Mouse (Mus musculus): ENCODE measurements around the gene Gemin8.

Gene Gemin8

DNA sequence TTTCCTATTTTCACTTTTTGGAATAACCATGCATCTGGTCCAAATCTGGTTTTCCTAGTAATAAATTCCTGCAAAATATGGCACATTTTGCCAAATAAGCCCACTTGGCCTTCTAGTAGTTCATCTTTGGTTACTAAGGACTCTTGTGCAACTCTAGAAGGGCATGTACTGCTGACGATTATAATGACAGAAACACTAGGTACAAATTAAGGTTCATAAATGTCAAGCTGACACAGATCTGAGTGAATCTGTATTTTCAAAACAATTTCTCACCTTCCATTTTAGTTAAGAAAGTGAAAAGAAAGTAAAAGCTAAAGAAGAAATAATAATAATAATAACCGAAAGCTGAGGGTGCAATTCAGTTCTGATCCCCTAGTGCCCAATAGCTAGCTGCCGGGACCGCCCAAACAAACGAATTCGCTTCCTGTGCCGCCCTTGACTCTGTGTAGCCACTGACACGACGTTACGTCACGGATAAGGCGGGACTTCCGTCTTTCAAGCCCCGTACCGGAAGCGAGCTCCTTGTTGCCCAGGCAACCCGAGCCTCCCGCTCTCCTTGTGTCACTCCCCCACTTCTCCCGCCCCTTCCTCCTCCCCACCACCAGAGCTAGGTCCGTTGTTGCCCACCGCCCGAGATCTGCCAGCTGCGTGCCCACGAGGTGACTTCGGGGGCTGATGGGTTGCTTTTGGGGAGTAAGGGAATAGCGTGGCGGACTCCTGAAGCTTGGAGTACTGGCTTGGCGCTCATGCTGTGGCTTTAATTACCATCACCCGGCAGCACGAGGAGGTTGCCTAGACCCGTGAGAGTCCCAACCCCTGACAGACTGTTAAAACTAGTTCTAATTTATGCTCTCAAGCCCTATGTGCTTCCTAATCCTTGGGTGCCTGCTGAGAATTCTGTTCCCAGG lies at the start of gene Gemin8:
Gene Gemin8, plus strand, starts transcription at position 563 of the 908 bp plus-strand sequence.
- peak; percentile 97 for DNase-seq

GRCm38 (mm10) chrX:166147158-166147846 lies 23.0 kb upstream of the Gemin8 start:
- peak; percentile 54 to 56 for DNase-seq

DNA sequence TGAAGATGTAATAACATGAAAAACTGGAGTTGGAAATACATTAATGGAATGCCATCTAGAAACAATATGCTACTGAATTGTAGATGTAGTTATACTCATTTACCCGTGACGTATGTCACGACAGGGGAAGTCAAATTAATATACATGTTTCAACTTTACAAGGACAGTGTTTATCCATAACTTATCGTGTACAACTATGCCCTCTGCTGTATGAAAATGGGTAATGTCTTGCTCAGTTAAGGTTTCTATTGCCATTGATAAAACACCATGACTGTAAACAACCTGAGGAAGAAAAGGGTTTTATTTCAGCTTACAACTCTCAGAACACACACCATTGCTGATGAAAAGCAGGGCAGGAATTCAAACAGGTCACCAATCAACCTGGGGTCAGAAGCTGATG lies 7.5 kb upstream of the Gemin8 start:
- peak in 1 of 2 experiments; percentile 28 for DNase-seq

DNA sequence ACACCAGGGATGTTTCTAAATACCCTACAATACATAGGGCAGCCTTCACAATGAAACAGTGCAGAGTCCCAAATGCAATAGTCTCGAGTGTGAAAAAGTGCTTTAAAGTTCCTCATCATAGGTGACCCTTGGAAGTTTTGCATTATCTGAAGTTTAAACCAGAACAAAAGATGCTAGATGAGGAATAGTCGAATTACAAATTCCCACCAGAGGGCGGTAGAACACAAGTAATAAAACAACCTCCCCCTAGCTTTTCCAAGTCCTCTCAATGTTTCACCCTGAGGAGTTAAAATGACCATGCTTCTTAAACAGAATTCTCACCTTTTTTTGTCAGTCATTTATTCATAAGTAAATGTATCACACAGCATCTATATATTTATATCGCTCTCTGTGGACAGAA lies 2.9 kb upstream of the Gemin8 start:
- DNase-seq: peak; percentile 61 to 70

- no peak for DNase-seq
These were observed 2.3 kb upstream of the Gemin8 start for GRCm38 (mm10) chrX:166167923-166168322.

DNA sequence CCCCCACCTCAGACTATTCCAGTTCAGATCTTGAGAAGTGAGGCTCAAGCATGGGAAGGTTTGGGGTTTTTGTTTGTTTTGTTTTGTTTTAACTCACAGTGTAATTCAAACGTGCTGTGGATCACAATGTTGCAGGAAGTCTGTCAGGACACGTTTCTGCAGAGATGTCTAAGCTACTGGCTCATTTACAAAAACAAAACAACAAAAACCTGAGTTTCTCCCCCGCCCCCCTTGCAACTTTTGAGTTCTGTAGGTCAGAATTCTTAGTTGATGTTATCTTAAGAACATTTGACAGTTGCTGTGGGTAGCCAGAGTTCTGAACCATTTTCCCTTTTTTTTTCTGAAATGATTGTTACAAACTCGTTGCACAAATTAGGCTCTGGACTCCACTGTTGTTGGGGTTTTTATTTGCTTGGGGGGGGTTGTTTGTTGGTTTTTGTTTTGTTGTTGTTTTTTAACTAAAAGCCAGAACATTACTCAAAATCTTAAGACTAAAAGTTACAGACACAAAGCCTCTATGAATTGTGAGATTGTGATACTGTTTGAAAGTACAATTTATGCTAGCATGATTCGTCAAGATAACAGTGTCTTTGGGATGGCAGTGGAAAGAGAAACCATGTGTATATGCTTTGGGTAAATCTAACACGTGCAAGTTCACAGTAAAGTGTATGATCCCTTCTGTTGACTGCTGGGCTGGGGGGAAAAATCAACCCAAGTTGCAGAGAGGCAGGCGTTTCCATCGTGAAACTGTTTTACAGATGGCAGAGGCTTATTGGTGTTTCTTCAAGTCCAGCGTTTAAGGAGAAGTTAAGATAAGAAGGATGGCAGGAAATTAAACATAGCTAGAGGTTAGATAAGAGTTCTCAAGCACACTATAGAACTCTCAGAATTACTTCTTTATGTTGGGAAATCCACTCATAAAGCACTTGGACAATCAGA lies 815 bp downstream of the Gemin8 start:
- DNase-seq: no peak

GRCm38 (mm10) chrX:166172041-166172440 lies 1.8 kb downstream of the Gemin8 start:
- DNase-seq: no peak

DNA sequence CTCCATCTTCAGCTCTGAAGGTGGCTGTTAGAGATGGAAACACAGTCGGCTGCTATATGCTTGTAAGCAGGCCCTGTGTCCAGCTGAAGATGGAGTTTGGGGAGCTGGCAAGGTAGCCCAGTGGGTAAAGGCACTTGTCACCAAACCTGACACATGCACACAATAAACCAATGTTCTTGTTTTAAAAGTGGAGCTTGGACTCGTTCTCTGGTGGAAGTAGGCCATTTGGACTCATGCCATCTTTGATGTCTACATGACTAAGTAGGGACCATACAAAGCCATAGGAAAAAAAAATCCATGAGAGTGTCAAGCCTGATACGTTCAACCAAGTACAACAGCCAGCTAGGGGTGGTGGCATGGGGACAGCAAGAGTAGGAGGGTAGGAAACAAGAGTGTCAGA lies 2.4 kb downstream of the Gemin8 start:
- DNase-seq: peak; percentile 33 to 62

DNA sequence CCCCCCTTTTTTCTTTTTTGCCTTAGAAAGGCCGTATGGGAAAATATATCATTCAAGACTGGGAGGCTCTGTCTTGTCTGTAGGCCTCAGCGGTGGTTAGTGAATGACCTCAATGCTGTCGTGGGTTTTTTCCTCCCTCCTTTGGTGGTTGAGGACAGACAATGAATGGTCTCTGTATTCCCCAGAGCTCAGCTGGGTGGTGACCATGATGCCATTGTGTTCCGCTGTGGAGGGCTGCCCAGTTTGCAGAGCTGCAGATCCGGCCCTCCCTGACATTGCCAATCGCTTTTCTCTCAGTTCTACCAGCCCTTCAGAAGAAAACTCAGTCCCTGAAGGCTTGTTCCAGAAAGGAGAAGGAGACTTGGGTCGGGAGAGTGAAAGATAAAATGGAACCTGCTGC lies 3.5 kb downstream of the Gemin8 start:
- peak; percentile 61 to 65 for DNase-seq

DNA sequence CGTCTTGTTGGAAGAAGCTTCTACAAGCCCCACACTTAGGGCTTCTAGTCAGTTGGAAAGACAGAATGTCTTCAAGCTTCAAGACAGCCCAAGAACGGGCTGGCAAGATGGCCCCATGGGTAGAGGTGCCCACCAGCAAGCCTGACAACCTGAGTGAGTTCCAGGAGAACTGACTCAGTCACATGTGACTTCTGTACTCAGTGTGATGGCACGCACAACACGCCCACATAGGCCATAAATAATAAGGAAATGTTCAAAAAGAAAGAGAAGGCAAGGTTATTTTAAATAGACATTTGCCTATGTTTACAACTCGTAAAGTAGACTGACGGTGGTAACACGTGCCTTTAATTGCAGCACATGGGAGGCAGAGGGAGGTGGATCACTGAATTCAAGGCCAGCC lies 7.7 kb downstream of the Gemin8 start:
- DNase-seq: no peak

- DNase-seq: no peak
These were observed 12.8 kb downstream of the Gemin8 start for GRCm38 (mm10) chrX:166183094-166183493.

DNA sequence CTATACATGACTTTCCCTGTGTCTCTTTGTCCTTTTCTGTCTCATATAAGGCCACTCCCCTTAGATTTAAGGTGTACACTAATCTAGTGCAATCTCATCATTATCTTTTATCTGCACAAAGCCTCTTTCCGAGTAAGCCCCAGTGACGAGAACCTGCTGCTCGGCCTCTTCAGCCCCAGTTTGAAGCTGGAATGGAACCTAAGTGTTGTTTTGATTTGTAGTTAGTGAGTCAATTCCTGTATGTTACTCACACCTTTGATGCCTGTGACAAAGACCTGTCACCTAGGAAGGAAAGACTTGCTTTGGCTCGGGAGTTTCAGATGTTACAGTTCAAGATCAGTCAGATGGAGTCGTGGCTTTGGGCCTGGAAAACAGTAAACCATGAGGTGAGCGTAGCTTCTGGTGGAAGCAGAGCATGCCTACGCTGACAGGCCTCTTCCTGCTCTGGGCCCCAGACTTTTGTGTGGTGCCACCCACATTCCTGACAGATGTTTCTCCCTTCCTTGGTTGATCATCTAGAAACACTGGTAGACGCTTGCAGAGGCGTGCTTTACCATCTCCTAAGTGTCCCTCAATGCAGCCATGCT lies 15.2 kb downstream of the Gemin8 start:
- no peak for DNase-seq

DNA sequence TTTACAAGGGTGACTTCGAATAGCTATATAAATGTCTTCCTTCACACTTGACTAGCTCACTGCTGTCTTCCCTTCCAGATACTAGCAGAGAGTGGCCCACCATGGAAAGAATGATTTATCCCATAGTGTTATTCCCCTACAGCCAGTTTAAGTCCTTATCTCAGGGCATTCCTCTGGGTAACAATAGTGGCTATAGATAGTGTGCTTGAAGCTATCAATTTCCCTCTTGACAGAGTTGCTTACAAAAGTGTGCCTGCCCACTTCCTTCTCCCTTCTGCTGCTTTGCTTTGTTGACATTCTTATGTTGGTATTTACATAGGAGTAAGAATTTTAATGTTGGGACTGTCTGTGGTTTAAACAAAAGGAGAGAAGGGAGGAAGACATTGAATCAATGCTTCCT lies 17.5 kb downstream of the Gemin8 start:
- no peak for DNase-seq

DNA sequence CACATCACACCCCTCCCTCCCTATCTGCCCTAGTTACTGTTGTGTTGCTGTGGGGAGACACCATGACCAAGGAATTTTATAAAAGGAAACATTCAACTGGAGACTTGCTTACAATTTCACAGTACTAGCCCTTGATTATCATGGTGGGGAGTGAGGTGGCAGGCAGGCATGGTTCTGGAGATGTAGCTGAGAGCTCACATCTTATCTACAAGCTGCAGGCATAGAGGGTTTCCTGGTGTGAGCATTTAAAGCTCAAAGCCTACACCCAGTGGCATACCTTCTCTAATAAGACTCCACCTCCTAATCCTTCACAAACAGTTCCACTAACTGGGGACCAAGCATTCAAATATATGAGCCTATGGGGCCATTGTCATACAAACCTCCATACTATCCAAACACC lies 26.1 kb downstream of the Gemin8 start:
- DNase-seq: no peak

- DNase-seq: no peak
These were observed 28.0 kb downstream of the Gemin8 start for GRCm38 (mm10) chrX:166198266-166198665.

DNA sequence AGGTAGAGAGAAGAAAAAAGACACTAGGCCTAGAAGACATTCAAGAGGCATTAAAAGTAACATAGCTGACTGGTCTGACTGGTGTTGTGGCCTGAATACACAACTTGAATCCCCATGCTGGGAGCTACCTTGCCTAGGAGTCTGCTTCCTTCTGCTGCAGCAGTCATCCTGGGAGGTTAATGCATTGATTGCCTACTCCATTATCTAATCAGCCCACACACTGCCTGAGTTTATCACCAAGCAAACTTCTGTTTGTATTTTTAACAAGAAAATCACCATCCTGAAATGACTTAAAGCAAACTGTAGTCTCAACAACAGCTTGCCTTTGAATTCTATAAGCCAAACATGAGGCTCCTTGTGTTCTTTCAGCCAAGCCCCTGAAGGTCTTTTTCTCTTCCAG lies 29.6 kb downstream of the Gemin8 start:
- no peak for DNase-seq

DNA sequence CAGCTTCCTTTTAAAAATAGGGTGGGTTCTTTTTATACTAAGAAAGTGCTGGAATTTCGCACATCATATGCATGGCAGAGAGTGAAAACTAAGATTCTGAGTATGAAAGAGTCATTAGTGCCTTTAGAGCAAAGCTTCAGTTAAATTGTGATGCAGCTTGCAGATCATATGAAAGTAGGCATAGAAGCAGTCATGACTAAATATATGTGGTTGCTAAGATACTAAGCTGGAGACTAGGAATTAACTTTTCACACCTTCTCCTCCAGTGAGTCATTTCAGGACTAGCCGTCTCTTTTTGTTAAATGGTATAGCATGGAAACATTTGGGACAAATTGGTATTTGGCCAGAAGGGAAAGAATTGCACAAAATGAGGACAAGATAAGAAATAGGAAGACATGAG lies 44.3 kb downstream of the Gemin8 start:
- no peak for DNase-seq

DNA sequence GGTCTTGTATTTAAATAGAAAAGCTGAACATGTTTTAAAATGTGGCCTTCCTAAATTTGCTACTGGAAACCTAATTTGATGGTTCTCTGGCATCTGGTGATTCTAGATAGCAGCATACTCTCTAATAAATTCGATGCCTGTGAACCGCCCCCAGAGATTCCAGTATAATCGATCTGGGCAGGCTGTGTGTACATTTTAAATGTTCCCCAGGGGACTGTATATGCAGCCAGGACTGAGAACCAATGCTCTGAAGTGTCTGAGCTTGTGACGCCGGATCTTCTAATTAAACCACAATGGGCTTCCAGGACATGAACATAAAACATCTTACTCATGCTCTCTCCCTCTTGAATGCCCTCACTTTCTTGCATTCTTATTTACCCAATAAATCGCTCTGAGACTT lies 46.0 kb downstream of the Gemin8 start:
- DNase-seq: no peak

DNA sequence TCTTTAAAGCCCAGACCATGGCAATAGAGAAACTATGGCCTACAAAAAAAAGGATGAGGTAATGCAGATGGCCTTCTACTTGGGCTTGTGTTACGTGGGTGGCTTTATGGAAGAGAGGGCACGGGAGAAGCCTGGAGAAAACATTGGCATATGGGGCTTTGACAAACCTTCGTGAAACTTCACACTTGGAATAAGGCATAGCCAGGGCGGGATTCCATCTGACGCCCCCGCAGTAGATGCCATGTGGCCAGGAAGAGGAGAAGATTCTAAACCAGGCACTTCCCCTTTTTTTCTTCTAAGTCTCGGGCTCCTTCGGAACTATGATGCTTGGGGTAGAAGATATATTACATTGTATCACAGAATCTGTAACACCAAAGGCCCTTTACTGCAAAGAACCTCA lies 46.5 kb downstream of the Gemin8 start:
- DNase-seq: no peak

GRCm38 (mm10) chrX:166219331-166219730 lies 49.1 kb downstream of the Gemin8 start:
- peak; percentile 10 to 22 for DNase-seq

DNA sequence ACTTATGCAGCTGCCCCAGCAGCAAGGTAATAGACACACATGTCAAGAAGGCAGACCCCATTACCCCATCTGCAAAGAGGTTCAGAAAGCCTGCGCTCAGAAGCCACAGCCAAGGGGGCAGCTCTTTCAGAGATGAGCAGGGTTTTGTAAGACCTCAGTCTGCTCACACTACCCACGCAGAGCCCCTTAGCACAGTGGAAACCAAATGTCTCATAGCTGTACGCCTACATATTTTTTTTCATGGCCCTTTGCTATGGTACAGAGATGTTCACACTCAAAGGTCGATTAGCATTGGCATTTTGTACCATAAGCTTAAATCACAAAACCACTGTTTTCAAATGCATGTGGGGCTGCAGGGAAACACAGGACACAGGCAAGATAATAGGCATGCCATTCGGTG lies 56.6 kb downstream of the Gemin8 start:
- no peak for DNase-seq

DNA sequence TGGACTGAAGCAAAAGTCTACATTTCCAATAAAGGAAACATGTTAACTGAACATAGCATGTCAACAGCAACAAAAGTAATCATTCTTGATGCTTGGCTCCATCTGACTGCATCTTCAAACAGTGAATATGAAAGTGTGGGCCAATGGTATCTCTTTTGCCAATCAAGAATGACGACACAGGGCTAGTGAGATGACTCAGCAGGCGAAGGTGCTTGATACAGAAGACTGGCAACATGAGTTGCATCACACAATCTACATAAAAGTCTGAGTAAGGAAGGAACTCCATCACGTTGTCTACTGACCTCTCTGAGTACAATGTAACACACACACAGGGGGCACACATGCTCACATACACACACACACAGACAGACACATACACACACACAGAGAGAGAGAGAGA lies 59.5 kb downstream of the Gemin8 start:
- no peak for DNase-seq

All from cerebellum, postnatal 10 days (tissue).